Mouse (Mus musculus) myocyte (in vitro differentiated cells): ENCODE measurements around the gene Zbtb22.

Experiments used
- CEBPB ChIP-seq: IDR thresholded peaks from 2 replicates; pipeline ENCODE4 v1.6.1; 2011; ENCODE audit warnings: mild to moderate bottlenecking, moderate library complexity; ENCODE audit not compliant: poor library complexity, insufficient read depth, severe bottlenecking
- MYOD1 ChIP-seq, 3 experiments: IDR thresholded peaks; one replicate each; pipeline ENCODE4 v1.6.1; 2011; ENCODE audit warnings: control low read depth in 2 of 3, low read depth in 2 of 3, mild to moderate bottlenecking in 2 of 3, moderate library complexity in 1 of 3; ENCODE audit not compliant: insufficient read length in 2 of 3, control insufficient read depth in 1 of 3
- MYOG ChIP-seq, 3 experiments: IDR thresholded peaks; one replicate each; pipeline ENCODE4 v1.6.1; 2011; ENCODE audit warnings: control low read depth in 2 of 3, low read depth in 2 of 3, mild to moderate bottlenecking in 2 of 3; ENCODE audit not compliant: insufficient read length in 2 of 3, control insufficient read depth in 1 of 3, insufficient read depth in 1 of 3
- POLR2A ChIP-seq: IDR thresholded peaks from one replicate; pipeline ENCODE4 v1.6.1; 2011; ENCODE audit warnings: low read depth, mild to moderate bottlenecking, control low read depth, moderate library complexity; ENCODE audit not compliant: insufficient read length
- POLR2AphosphoS2 ChIP-seq: IDR thresholded peaks from one replicate; pipeline ENCODE4 v1.6.1; 2011; ENCODE audit warnings: low read depth, control low read depth; ENCODE audit not compliant: insufficient read length
- TCF3 ChIP-seq: IDR thresholded peaks from one replicate; pipeline ENCODE4 v1.6.1; 2011; ENCODE audit warnings: low read depth, control low read depth; ENCODE audit not compliant: insufficient read length

DNA sequence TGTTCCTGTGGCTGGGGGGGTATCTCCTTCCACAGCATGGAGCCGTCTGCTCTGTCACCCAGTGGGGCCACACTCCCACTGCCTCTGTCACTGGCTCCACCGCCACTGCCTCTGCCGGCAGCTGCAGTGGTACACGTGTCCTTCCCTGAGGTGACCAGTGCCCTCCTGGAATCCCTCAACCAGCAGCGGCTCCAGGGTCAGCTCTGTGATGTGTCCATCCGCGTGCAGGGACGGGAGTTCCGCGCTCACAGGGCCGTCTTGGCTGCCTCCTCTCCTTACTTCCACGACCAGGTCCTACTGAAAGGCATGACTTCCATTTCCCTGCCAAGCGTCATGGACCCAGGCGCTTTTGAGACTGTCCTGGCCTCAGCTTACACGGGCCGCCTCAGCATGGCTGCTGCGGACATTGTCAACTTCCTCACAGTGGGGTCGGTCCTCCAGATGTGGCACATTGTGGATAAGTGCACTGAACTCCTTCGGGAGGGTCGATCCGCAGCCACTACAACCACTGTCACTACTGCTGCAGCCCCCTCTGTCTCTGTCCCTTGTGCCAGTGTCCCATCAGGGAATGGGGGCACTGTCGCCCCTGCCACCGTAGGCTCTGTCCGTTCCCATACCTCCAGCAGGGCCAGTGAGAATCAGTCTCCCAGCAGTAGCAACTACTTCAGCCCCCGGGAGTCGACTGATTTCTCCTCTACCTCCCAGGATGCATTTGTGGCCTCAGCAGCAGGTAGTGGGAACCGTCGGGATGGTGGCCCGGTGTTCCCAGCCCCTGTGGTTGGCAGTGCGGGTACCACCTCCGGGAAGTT is 1.3 kb downstream of the Zbtb22 start:
- TF ChIP-seq TCF3 (no peak), POLR2A (no peak), CEBPB (no peak), MYOG (IDR thresholded peaks at IDR 0.05; ENCODE audit: control insufficient read depth in 1 of 3, insufficient read depth in 1 of 3, insufficient read length in 2 of 3, low read depth in 2 of 3) (no peak), POLR2AphosphoS2 (no peak), MYOD1 (IDR thresholded peaks at IDR 0.05; ENCODE audit: control insufficient read depth in 1 of 3, insufficient read length in 2 of 3, low read depth in 2 of 3) (no peak)
